Mouse (Mus musculus): ENCODE results near the gene Lpin2. TPM values are rescaled to one million over a fixed set of nuclear protein-coding genes. Genes with fewer than 3 reads are reported as not detected.
A peak's percentile ranks its signal among the peaks of the same experiment; 100 is the strongest.

Gene Lpin2
- polyA plus RNA-seq, 2 experiments: 31.4 to 36.1 TPM

- no peaks in the 10 kb centered on the region for H3K9me3 ChIP-seq (ENCODE audit: control insufficient read depth, low read length)
- H3K36me3 ChIP-seq (ENCODE audit: control insufficient read depth, insufficient read depth, low read length): peaks cover 34% of the 10 kb centered on the region
- peaks cover 51% of the 10 kb centered on the region for H3K4me1 ChIP-seq (ENCODE audit: control insufficient read depth, insufficient read depth, low read length)
- no peak for DNase-seq (ENCODE audit: low spot score)
- ATAC-seq (ENCODE audit: low FRiP score, low read depth): peak; percentile 28; the same call in 1 of the 2 replicates
- no peak overlapping the region for H3K9ac ChIP-seq (ENCODE audit: low read depth, low read length, severe bottlenecking)
- 0 out of 2 replicates have a peak overlapping the region, but pooled peaks have one; percentile 5 for H3K4me2 ChIP-seq (replicated peaks; ENCODE audit: low read depth, low read length, severe bottlenecking)
- no peaks in the 10 kb centered on the region for H3K27me3 ChIP-seq (ENCODE audit: control insufficient read depth, insufficient read depth, low read length)
- WGBS: 58% methylated on average over 16 of the region's 16 CpGs
- no peak for TF ChIP-seq POLR2A (IDR thresholded peaks at IDR 0.05; ENCODE audit: borderline replicate concordance, extremely low read depth, insufficient read depth, insufficient read length)
- peak overlapping the region; percentile 70 for H3K27ac ChIP-seq (replicated peaks; ENCODE audit: low read depth, low read length)
- no peak overlapping the region for H3K4me3 ChIP-seq (replicated peaks; ENCODE audit: low read length)
These were observed 68.7 kb downstream of the Lpin2 start for GRCm38 (mm10) chr17:71250819-71251600.

GRCm38 (mm10) chr17:71251601-71252001 lies 69.2 kb downstream of the Lpin2 start:
- no peak overlapping the region for H3K4me3 ChIP-seq (replicated peaks; ENCODE audit: low read length)
- H3K4me2 ChIP-seq (replicated peaks; ENCODE audit: low read depth, low read length, severe bottlenecking): 0 out of 2 replicates have a peak overlapping the region, but pooled peaks have one; percentile 5
- WGBS: 26% methylated on average over 6 of the region's 6 CpGs
- TF ChIP-seq POLR2A (IDR thresholded peaks at IDR 0.05; ENCODE audit: borderline replicate concordance, extremely low read depth, insufficient read depth, insufficient read length): no peak
- ATAC-seq (ENCODE audit: low FRiP score, low read depth) (peak; percentile 83), DNase-seq (ENCODE audit: low spot score) (peak; percentile 67)
- no peaks in the 10 kb centered on the region for H3K9me3 ChIP-seq (ENCODE audit: control insufficient read depth, low read length)
- H3K9ac ChIP-seq (ENCODE audit: low read depth, low read length, severe bottlenecking): no peak overlapping the region
- H3K27ac ChIP-seq (replicated peaks; ENCODE audit: low read depth, low read length): peak overlapping the region; percentile 70
- peaks cover 29% of the 10 kb centered on the region for H3K36me3 ChIP-seq (ENCODE audit: control insufficient read depth, insufficient read depth, low read length)
- peaks cover 51% of the 10 kb centered on the region for H3K4me1 ChIP-seq (ENCODE audit: control insufficient read depth, insufficient read depth, low read length)
- no peaks in the 10 kb centered on the region for H3K27me3 ChIP-seq (ENCODE audit: control insufficient read depth, insufficient read depth, low read length)

GRCm38 (mm10) chr17:71252101-71252500 lies 69.7 kb downstream of the Lpin2 start:
- 55% methylated on average over 9 of the region's 9 CpGs for WGBS
- Histone ChIP-seq H3K27ac (replicated peaks; ENCODE audit: low read depth, low read length) (peak overlapping the region; percentile 70), H3K27me3 (ENCODE audit: control insufficient read depth, insufficient read depth, low read length) (no peaks in the 10 kb centered on the region), H3K9ac (ENCODE audit: low read depth, low read length, severe bottlenecking) (no peak overlapping the region), H3K4me3 (replicated peaks; ENCODE audit: low read length) (no peak overlapping the region), H3K36me3 (ENCODE audit: control insufficient read depth, insufficient read depth, low read length) (peaks cover 24% of the 10 kb centered on the region), H3K4me2 (replicated peaks; ENCODE audit: low read depth, low read length, severe bottlenecking) (no peak overlapping the region), H3K9me3 (ENCODE audit: control insufficient read depth, low read length) (no peaks in the 10 kb centered on the region), H3K4me1 (ENCODE audit: control insufficient read depth, insufficient read depth, low read length) (peaks cover 51% of the 10 kb centered on the region)
- no peak for TF ChIP-seq POLR2A (IDR thresholded peaks at IDR 0.05; ENCODE audit: borderline replicate concordance, extremely low read depth, insufficient read depth, insufficient read length)
- ATAC-seq (ENCODE audit: low FRiP score, low read depth): peak; percentile 32
- DNase-seq (ENCODE audit: low spot score): peak; percentile 35

- peak overlapping the region; percentile 26 for H3K27ac ChIP-seq (replicated peaks; ENCODE audit: low read depth, low read length)
- no peak overlapping the region for H3K9ac ChIP-seq (ENCODE audit: low read depth, low read length, severe bottlenecking)
- H3K27me3 ChIP-seq (ENCODE audit: control insufficient read depth, insufficient read depth, low read length): no peaks in the 10 kb centered on the region
- H3K36me3 ChIP-seq (ENCODE audit: control insufficient read depth, insufficient read depth, low read length): peaks cover 11% of the 10 kb centered on the region; the same call in 1 of the 2 replicates
- H3K4me3 ChIP-seq (replicated peaks; ENCODE audit: low read length): no peak overlapping the region
- no peak for TF ChIP-seq POLR2A (IDR thresholded peaks at IDR 0.05; ENCODE audit: borderline replicate concordance, extremely low read depth, insufficient read depth, insufficient read length)
- WGBS: 61% methylated on average over 2 of the region's 2 CpGs
- no peak for DNase-seq (ENCODE audit: low spot score)
- peaks cover 45% of the 10 kb centered on the region for H3K4me1 ChIP-seq (ENCODE audit: control insufficient read depth, insufficient read depth, low read length)
- H3K4me2 ChIP-seq (replicated peaks; ENCODE audit: low read depth, low read length, severe bottlenecking): no peak overlapping the region
- no peak for ATAC-seq (ENCODE audit: low FRiP score, low read depth)
- no peaks in the 10 kb centered on the region for H3K9me3 ChIP-seq (ENCODE audit: control insufficient read depth, low read length)
These were observed 71.0 kb downstream of the Lpin2 start for GRCm38 (mm10) chr17:71253391-71253790.

GRCm38 (mm10) chr17:71254106-71254505 lies 71.7 kb downstream of the Lpin2 start:
- Histone ChIP-seq H3K9me3 (ENCODE audit: control insufficient read depth, low read length) (no peaks in the 10 kb centered on the region), H3K27ac (replicated peaks; ENCODE audit: low read depth, low read length) (peak overlapping the region; percentile 26), H3K27me3 (ENCODE audit: control insufficient read depth, insufficient read depth, low read length) (no peaks in the 10 kb centered on the region), H3K36me3 (ENCODE audit: control insufficient read depth, insufficient read depth, low read length) (peaks cover 8% of the 10 kb centered on the region; the same call in 1 of the 2 replicates), H3K9ac (ENCODE audit: low read depth, low read length, severe bottlenecking) (no peak overlapping the region), H3K4me1 (ENCODE audit: control insufficient read depth, insufficient read depth, low read length) (peaks cover 45% of the 10 kb centered on the region), H3K4me2 (replicated peaks; ENCODE audit: low read depth, low read length, severe bottlenecking) (no peak overlapping the region), H3K4me3 (replicated peaks; ENCODE audit: low read length) (no peak overlapping the region)
- TF ChIP-seq POLR2A (IDR thresholded peaks at IDR 0.05; ENCODE audit: borderline replicate concordance, extremely low read depth, insufficient read depth, insufficient read length): no peak
- ATAC-seq (ENCODE audit: low FRiP score, low read depth): no peak
- peak; percentile 40 for DNase-seq (ENCODE audit: low spot score)
- WGBS: 54% methylated on average over 5 of the region's 5 CpGs

Measured in limb, embryonic 14.5 days (tissue).